Mouse (Mus musculus): ENCODE measurements around the gene Ube2l3. TPM values are rescaled to one million over a fixed set of nuclear protein-coding genes. Genes with fewer than 3 reads are reported as not detected.

Gene Ube2l3
- total RNA-seq, 1 experiment from 2014 or later = 163 TPM

DNA sequence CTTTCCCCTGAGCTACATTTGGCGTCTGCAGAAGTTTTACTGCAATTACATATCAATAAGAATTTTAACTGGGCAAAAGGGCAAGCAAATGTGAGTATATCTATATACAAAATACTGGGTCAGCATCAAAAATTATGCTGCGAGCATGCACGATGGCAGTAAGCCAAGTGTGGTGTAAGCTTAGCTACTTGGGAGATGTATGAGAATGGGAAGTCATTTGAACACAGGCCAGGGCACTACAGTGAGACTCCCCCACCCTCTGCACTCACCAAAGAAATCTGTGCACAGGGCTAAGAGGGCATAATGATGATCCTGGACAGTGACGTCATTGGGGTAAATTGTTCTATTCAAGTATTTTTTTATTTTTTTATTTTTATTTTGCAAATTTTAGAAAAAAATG lies 97.8 kb downstream of the Ube2l3 start:
- no peak for ATAC-seq (replicated peaks; ENCODE audit: low read depth, poor library complexity, severe bottlenecking)

DNA sequence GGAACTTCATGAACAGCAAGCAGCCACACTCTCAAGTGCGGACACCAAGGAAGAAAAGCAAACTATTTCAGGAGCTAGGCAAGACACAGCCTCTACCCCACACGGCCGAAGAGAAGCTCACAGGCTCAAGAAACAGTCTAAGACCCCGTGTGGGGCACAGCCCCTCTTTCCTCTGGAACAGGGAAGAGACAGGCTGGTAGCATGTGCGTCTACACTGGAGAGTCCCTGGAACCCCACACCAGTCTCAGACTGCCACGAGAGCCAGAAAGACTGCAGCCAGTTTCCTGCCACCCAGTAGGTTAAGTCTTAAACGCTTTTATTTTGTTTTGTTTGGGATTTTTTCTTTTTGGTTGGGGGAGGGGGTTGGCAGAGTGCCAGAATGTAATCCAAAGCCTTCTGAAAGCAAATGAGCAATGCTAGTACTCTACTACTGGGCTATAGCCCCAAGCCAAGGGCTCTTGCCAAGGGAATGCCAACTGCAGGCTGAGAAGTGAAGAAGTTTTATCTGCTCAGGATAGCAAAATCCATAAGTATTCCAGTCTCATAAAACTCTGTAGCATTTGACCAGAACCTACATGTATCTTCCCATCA lies 99.7 kb downstream of the Ube2l3 start:
- ATAC-seq (replicated peaks; ENCODE audit: low read depth, poor library complexity, severe bottlenecking) = no peak

Other genes with a start within 250 kb of the Ube2l3 start
- 139 and 173 TPM in 2 replicates for gene Mapk1, start 219.3 kb downstream of the Ube2l3 start, total RNA-seq (2017)
- 8.5 and 9.2 TPM in 2 replicates for gene Ypel1, start 133.0 kb downstream of the Ube2l3 start, total RNA-seq (2017)
- 76.0 and 90.0 TPM in 2 replicates for gene Ppil2, start 91.4 kb downstream of the Ube2l3 start, total RNA-seq (2017)
- 18.6 and 19.7 TPM in 2 replicates for gene 2610318N02Rik, start 77.5 kb downstream of the Ube2l3 start, total RNA-seq (2017)
- gene Sdf2l1, start 70.3 kb downstream of the Ube2l3 start, total RNA-seq (2017) = 47.0 and 52.7 TPM in 2 replicates
- 14.3 and 25.8 TPM in 2 replicates for gene Ydjc, start 58.0 kb downstream of the Ube2l3 start, total RNA-seq (2017)
- 1.6 and 4.5 TPM in 2 replicates for gene Ccdc116, start 55.4 kb downstream of the Ube2l3 start, total RNA-seq (2017)
- gene Rimbp3, start 6.0 kb upstream of the Ube2l3 start, total RNA-seq (2017) = 0.18 and 0.29 TPM in 2 replicates
- gene Hic2, start 30.9 kb upstream of the Ube2l3 start, total RNA-seq (2017) = 1.5 and 1.6 TPM in 2 replicates
- 4.1 and 10.6 TPM in 2 replicates for gene Tmem191c, start 73.4 kb upstream of the Ube2l3 start, total RNA-seq (2017)
- 0.09 TPM in 1 of 2 replicates, not detected in the other for gene Serpind1, start 128.7 kb upstream of the Ube2l3 start, total RNA-seq (2017)
- 14.9 and 19.2 TPM in 2 replicates for gene Snap29, start 203.3 kb upstream of the Ube2l3 start, total RNA-seq (2017)
- 36.2 and 58.9 TPM in 2 replicates for gene Pi4ka, start 203.7 kb upstream of the Ube2l3 start, total RNA-seq (2017)
- gene Crkl, start 249.3 kb upstream of the Ube2l3 start, total RNA-seq (2017) = 29.0 and 29.2 TPM in 2 replicates

Data from common myeloid progenitor, adult 5-6 weeks (primary cell).